Mouse (Mus musculus): ENCODE results near the gene Olfr126. TPM values are rescaled to one million over a fixed set of nuclear protein-coding genes. Genes with fewer than 3 reads are reported as not detected.

The Olfr126 gene
- polyA plus RNA-seq, 1 experiment from 2014 or later, result not detected

Other genes with a start within 250 kb of the Olfr126 start
- not detected in 2 replicates for gene Olfr115, start 220.4 kb upstream of the Olfr126 start, polyA plus RNA-seq (2014; fragmentation: Nextera tagmentation; extraction: Ambion mirVana)
- not detected in 2 replicates for gene Olfr116, start 220.3 kb upstream of the Olfr126 start, polyA plus RNA-seq (2014; fragmentation: Nextera tagmentation; extraction: Ambion mirVana)
- not detected in 2 replicates for gene Olfr117, start 183.7 kb upstream of the Olfr126 start, polyA plus RNA-seq (2014; fragmentation: Nextera tagmentation; extraction: Ambion mirVana)
- not detected in 2 replicates for gene Olfr118, start 180.5 kb upstream of the Olfr126 start, polyA plus RNA-seq (2014; fragmentation: Nextera tagmentation; extraction: Ambion mirVana)
- gene Olfr119, start 150.9 kb upstream of the Olfr126 start, polyA plus RNA-seq (2014; fragmentation: Nextera tagmentation; extraction: Ambion mirVana), result not detected in 2 replicates
- not detected in 2 replicates for gene Olfr120, start 125.7 kb upstream of the Olfr126 start, polyA plus RNA-seq (2014; fragmentation: Nextera tagmentation; extraction: Ambion mirVana)
- gene Olfr121, start 98.6 kb upstream of the Olfr126 start, polyA plus RNA-seq (2014; fragmentation: Nextera tagmentation; extraction: Ambion mirVana), result not detected in 2 replicates
- not detected in 2 replicates for gene Olfr122, start 78.9 kb upstream of the Olfr126 start, polyA plus RNA-seq (2014; fragmentation: Nextera tagmentation; extraction: Ambion mirVana)
- gene Olfr123, start 54.0 kb upstream of the Olfr126 start, polyA plus RNA-seq (2014; fragmentation: Nextera tagmentation; extraction: Ambion mirVana), result not detected in 2 replicates
- gene Olfr124, start 47.6 kb upstream of the Olfr126 start, polyA plus RNA-seq (2014; fragmentation: Nextera tagmentation; extraction: Ambion mirVana), result not detected in 2 replicates
- not detected in 2 replicates for gene Olfr125, start 14.5 kb upstream of the Olfr126 start, polyA plus RNA-seq (2014; fragmentation: Nextera tagmentation; extraction: Ambion mirVana)
- gene Olfr127, start 53.0 kb downstream of the Olfr126 start, polyA plus RNA-seq (2014; fragmentation: Nextera tagmentation; extraction: Ambion mirVana), result not detected in 2 replicates
- gene Olfr128, start 73.1 kb downstream of the Olfr126 start, polyA plus RNA-seq (2014; fragmentation: Nextera tagmentation; extraction: Ambion mirVana), result not detected in 2 replicates
- not detected in 2 replicates for gene Olfr761, start 105.6 kb downstream of the Olfr126 start, polyA plus RNA-seq (2014; fragmentation: Nextera tagmentation; extraction: Ambion mirVana)
- not detected in 2 replicates for gene Olfr129, start 212.6 kb downstream of the Olfr126 start, polyA plus RNA-seq (2014; fragmentation: Nextera tagmentation; extraction: Ambion mirVana)
- not detected in 2 replicates for gene Olfr130, start 216.4 kb downstream of the Olfr126 start, polyA plus RNA-seq (2014; fragmentation: Nextera tagmentation; extraction: Ambion mirVana)
- gene Olfr131, start 241.2 kb downstream of the Olfr126 start, polyA plus RNA-seq (2014; fragmentation: Nextera tagmentation; extraction: Ambion mirVana), result not detected in 2 replicates

Data from limb, embryonic 11.5 days (tissue).